Mouse (Mus musculus) neural tube, embryonic 12.5 days (tissue): ENCODE measurements at regions not wholly inside any gene's neighbourhood (a gene's known extent, or its start where the extent isn't known, plus 50 kb on each side); places are given as distances from the start of the nearest gene placed in this dataset.

Experiments
- ATAC-seq: fragments of 200-750 bp; cut with Nextera tagmentation; 2 replicates; pipeline ENCODE4 v1.8.0; 2017; ENCODE audit warnings: low read depth, mild to moderate bottlenecking, moderate TSS enrichment, moderate library complexity; ENCODE audit not compliant: low FRiP score
- H3K27ac ChIP-seq: fragments of 300-500 bp; sonication (generic); 2 replicates; pipeline ENCODE4 v1.5.1; 2016
- H3K27me3 ChIP-seq: fragments of 300-500 bp; sonication (generic); replicated peaks from 2 replicates; pipeline ENCODE4 v1.6.1; 2016; ENCODE audit warnings: mild to moderate bottlenecking
- H3K36me3 ChIP-seq: fragments of 300-500 bp; sonication (generic); 2 replicates; pipeline ENCODE4 v1.6.1; 2016; ENCODE audit warnings: mild to moderate bottlenecking
- H3K4me1 ChIP-seq: fragments of 300-500 bp; sonication (generic); 2 replicates; pipeline ENCODE4 v1.6.1; 2016
- H3K4me2 ChIP-seq: fragments of 300-500 bp; sonication (generic); replicated peaks from 2 replicates; pipeline ENCODE4 v1.6.1; 2016; ENCODE audit warnings: mild to moderate bottlenecking
- H3K4me3 ChIP-seq: fragments of 300-500 bp; sonication (generic); 2 replicates; pipeline ENCODE4 v1.5.1; 2016
- H3K9ac ChIP-seq: fragments of 300-500 bp; sonication (generic); 2 replicates; pipeline ENCODE4 v1.6.1; 2016; ENCODE audit warnings: mild to moderate bottlenecking
- H3K9me3 ChIP-seq: fragments of 300-500 bp; sonication (generic); 2 replicates; pipeline ENCODE4 v1.6.1; 2016; ENCODE audit warnings: mild to moderate bottlenecking
- WGBS: fragments of 180-500 bp; shearing (Covaris S2); methylation state at CpG from one replicate; pipeline ENCODE4 v1.1.7; 2016; 5-methylcytosine and 5-hydroxymethylcytosine counted together

DNA sequence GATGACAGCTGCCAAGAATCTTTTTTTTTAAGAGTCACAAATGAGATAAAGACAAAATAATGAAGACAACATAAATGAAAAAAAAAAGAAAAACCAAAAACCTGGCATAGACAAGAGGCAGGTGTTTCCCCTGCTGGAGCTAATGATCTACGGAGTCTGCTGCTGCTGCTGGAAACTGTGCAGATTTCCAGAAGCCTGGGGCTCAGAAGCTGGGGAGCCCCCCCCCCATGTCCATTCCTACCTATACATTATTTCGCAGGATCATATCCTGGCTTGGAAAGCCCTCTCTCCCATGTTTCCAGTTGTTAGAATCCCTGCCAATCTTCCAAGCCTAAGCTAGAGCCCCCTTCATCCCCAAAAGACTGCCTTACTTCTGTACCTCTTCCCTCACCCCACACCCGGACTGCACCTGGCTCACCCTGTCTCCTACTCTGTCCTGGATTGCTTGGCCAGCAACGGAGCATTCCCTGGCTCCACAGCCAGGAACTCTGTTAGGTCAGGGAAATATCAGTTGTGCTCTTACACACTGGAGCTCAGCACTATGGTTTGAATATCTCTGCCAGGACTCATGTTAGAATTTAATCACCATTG is 218.6 kb upstream of the Six2 start:
- no peak overlapping the region for H3K9ac ChIP-seq
- no peak overlapping the region for H3K4me2 ChIP-seq
- no peaks in the 10 kb centered on the region for H3K36me3 ChIP-seq
- H3K4me3 ChIP-seq, result no peak overlapping the region
- 82% methylated on average over 4 of the region's 4 CpGs for WGBS
- H3K27me3 ChIP-seq, result no peaks in the 10 kb centered on the region
- no peak for ATAC-seq
- no peak overlapping the region for H3K27ac ChIP-seq
- H3K4me1 ChIP-seq, result no peaks in the 10 kb centered on the region
- no peaks in the 10 kb centered on the region for H3K9me3 ChIP-seq

DNA sequence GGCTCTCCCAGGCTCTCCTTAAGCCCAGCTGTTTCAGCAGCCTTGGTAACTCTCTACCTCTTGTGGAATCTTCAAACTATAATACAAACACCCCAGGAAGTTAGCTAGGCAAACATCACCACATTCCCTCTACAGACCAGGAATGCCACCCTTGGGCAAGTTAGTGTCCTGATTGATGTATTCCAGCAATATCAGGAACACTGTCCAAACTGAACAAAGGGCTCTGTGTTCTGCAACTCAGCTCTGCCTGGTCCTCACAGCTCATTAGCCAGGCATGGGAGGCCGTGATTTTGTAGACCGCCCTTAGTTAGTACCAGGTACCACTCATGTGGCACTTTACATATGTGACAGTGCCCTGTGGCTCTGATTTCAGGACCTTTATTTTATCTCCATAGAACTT is 214.5 kb upstream of the Six2 start:
- H3K4me2 ChIP-seq, result no peak overlapping the region
- no peak for ATAC-seq
- no peak overlapping the region for H3K27ac ChIP-seq
- no peaks in the 10 kb centered on the region for H3K9me3 ChIP-seq
- 64% methylated on average over 2 of the region's 2 CpGs for WGBS
- H3K4me3 ChIP-seq, result no peak overlapping the region
- H3K36me3 ChIP-seq, result no peaks in the 10 kb centered on the region
- no peaks in the 10 kb centered on the region for H3K27me3 ChIP-seq
- no peaks in the 10 kb centered on the region for H3K4me1 ChIP-seq
- H3K9ac ChIP-seq, result no peak overlapping the region

DNA sequence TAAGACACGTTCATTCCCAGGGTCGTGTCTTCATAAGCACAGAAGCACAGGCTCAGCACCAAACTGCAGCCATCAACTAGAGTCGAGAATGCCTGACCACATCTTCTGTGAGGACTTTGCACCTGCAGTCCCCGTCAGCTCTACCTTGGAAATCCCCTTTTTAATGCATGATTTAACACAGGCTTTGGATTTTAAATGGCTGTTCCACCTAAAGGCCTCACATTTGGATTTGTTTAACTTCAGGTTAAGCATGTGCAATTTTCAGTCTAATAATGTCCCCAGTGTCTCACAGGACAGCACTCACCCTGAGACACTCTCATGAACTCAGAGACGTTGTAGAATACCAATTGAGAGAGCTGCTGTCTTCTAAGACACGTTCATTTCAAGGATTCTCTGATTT is 211.0 kb upstream of the Six2 start:
- 77% methylated on average over 6 of the region's 6 CpGs for WGBS
- no peak overlapping the region for H3K27ac ChIP-seq
- no peaks in the 10 kb centered on the region for H3K4me1 ChIP-seq
- no peak for ATAC-seq
- no peak overlapping the region for H3K9ac ChIP-seq
- H3K4me3 ChIP-seq, result no peak overlapping the region
- no peaks in the 10 kb centered on the region for H3K36me3 ChIP-seq
- H3K4me2 ChIP-seq, result no peak overlapping the region
- no peaks in the 10 kb centered on the region for H3K27me3 ChIP-seq
- no peaks in the 10 kb centered on the region for H3K9me3 ChIP-seq

DNA sequence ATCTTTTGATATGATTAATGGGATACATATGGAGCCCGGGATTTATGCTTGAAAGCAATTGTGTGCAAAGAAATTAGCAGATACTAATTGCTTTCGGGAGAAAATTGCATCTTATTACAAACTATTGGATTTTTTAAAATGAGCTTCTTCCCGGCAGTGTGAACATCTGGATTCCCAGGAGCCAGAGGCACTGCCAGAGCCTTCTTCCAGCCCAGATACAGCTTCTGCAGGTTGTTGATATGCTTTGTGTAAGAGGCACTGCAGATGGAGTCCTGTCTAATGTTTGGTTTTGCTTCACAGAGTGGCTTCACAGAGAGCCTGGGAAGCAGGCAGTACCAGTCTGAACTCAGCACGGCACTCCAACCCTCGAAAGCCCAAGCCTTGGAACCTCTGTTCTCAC is 207.9 kb upstream of the Six2 start:
- Histone ChIP-seq H3K27me3 (no peaks in the 10 kb centered on the region), H3K9me3 (no peaks in the 10 kb centered on the region), H3K36me3 (no peaks in the 10 kb centered on the region), H3K4me3 (no peak overlapping the region), H3K4me1 (no peaks in the 10 kb centered on the region), H3K9ac (no peak overlapping the region), H3K4me2 (no peak overlapping the region), H3K27ac (no peak overlapping the region)
- 86% methylated on average over 5 of the region's 5 CpGs for WGBS
- no peak for ATAC-seq

DNA sequence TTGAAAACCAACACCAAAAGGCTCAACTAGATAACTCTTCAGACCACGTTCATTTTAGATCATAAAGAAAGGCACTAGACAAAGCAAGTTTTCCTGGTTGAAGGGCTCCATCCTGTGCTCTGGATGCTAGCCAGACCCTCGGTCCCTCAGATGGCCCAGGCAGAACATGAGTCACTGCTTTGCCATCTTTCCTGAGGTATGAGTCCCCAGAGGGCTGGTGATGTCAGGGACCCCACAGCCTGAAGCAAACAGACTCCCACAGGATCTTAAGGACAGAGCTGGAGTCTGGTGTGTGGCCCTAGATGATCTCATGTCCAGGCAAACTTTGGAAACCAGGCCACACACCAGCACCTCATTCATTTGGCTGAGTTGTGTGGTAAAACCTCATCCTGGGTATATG is 203.2 kb upstream of the Six2 start:
- Histone ChIP-seq H3K27me3 (no peaks in the 10 kb centered on the region), H3K36me3 (no peaks in the 10 kb centered on the region), H3K9me3 (no peaks in the 10 kb centered on the region), H3K9ac (no peak overlapping the region), H3K27ac (no peak overlapping the region), H3K4me3 (no peak overlapping the region), H3K4me1 (no peaks in the 10 kb centered on the region), H3K4me2 (no peak overlapping the region)
- 81% methylated on average over 2 of the region's 2 CpGs for WGBS
- ATAC-seq, result no peak

DNA sequence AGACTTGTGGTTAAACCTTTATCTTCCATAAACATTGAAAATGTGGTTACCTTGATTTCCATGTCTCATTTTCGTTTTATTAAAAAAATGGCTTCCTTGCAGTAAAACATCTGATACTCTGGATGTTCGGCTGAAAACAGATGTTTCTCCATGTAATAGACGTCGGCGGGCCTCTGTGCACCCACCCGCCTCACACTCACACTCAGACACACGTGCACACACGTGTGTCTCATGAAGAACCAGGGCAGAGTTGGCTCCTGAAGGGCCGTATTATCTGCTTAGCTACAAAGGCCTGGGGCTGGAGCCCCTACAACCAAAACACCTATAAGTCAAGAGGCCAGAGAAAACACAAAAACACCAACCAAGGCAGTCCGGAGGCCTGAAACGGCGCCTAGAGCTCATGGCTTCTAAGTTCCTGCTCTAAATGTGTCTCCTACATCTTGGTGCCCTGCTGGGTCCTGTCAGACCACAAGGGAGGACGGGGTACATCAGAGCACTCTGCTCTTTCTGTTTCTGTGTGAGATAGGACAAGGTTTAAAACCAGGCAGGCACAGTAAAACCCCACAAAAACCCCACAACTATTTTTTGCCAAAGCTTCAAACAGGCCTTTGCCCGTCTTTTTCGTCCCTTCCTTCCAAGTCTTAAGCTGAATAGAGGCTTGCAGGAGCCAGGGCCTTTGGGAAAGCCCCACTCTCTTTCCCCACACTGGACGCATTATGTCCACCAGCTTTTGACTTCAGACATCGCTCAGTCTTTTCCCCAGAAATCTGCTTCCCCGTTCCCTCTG is 201.9 kb upstream of the Six2 start:
- no peak overlapping the region for H3K4me2 ChIP-seq
- no peak overlapping the region for H3K27ac ChIP-seq
- no peak for ATAC-seq
- H3K4me1 ChIP-seq, result no peaks in the 10 kb centered on the region
- no peak overlapping the region for H3K9ac ChIP-seq
- no peaks in the 10 kb centered on the region for H3K9me3 ChIP-seq
- no peaks in the 10 kb centered on the region for H3K36me3 ChIP-seq
- H3K4me3 ChIP-seq, result no peak overlapping the region
- H3K27me3 ChIP-seq, result no peaks in the 10 kb centered on the region
- 87% methylated on average over 18 of the region's 18 CpGs for WGBS

DNA sequence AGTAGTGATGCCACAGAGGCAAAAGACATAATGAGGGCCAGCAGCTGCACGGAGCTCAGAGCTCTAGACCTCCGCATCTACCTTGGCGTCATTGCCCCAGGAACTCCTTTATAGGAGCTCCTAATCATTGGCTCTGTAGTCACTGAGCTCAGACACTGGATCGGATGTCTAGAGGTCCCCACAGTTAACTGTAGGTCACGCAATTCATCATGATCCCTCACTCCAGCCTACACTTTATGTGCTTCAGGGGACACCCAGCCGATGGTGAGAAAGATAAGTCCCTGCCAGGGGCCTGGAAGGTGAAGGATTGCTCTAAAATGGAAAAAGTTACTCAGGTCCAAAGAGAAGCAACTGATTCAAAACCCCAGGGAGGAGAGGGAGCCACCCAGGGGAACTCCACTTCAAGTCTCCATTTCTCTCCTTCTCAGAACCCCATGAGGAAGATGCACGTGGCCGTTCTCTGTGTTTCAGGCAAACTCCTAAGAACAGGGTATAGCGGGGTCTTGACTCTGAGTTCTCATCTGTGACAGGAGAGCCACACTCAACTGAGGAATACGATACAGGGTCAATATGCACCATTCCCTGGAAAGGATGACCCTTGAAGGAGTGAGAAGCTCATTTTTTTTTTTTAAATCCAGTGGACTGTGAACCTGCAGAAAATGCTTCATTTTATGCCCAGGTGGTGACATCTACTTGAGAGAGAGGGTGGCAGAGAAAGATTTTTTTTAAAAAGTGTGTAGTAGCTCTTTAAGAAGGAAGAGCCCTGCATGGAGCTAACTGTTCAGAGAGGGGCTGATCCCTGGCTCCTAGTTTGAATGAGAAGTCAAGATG is 200.7 kb upstream of the Six2 start:
- Histone ChIP-seq H3K9ac (no peak overlapping the region), H3K9me3 (no peaks in the 10 kb centered on the region), H3K27ac (no peak overlapping the region), H3K4me2 (no peak overlapping the region), H3K27me3 (no peaks in the 10 kb centered on the region), H3K36me3 (no peaks in the 10 kb centered on the region), H3K4me1 (no peaks in the 10 kb centered on the region), H3K4me3 (no peak overlapping the region)
- 85% methylated on average over 10 of the region's 10 CpGs for WGBS
- ATAC-seq, result no peak

DNA sequence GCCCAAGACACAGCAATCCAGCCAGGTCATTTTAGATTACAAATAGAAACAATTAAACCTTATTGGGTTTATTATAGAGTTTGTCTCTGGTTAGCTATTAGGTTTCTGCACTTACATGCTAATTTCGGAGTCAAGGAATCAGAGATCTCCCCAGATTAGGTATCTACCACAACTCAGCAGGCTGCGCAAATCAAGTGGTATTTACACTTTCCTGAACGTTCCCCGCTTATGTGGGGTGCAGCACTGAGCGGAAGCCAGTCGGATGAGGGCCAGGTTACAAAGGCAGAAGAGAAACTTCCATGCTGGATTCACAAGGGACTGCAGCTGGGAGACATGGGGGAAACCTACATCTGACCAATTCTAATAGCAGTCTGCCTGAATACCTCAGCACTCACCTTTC is 198.6 kb upstream of the Six2 start:
- H3K4me3 ChIP-seq, result no peak overlapping the region
- H3K4me1 ChIP-seq, result no peaks in the 10 kb centered on the region
- no peaks in the 10 kb centered on the region for H3K27me3 ChIP-seq
- no peaks in the 10 kb centered on the region for H3K9me3 ChIP-seq
- H3K27ac ChIP-seq, result no peak overlapping the region
- no peak for ATAC-seq
- WGBS, result 92% methylated on average over 6 of the region's 6 CpGs
- no peak overlapping the region for H3K4me2 ChIP-seq
- no peaks in the 10 kb centered on the region for H3K36me3 ChIP-seq
- no peak overlapping the region for H3K9ac ChIP-seq

DNA sequence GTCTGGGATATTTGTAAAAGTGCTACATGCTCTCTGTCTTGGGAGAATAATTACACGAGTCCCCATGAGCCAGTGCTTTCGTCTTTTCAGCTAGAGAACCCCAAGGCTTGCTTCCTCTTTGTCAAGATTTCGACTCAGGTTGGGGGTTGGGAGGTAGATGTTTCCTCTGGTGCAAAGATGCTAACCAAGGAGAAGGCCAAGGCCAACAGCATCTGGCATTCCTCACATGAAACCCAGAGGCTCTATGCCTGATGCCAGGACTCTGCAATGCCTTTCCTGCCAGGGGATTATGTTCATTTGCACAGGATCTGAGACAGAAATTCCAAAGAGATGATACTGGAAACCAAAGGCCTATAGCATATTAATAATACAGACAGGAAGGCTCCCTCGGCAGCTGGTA is 198.2 kb upstream of the Six2 start:
- WGBS, result 74% methylated on average over 4 of the region's 4 CpGs
- Histone ChIP-seq H3K4me2 (no peak overlapping the region), H3K4me1 (no peaks in the 10 kb centered on the region), H3K9me3 (no peaks in the 10 kb centered on the region), H3K4me3 (no peak overlapping the region), H3K27ac (no peak overlapping the region), H3K9ac (no peak overlapping the region), H3K27me3 (no peaks in the 10 kb centered on the region), H3K36me3 (no peaks in the 10 kb centered on the region)
- ATAC-seq, result no peak

DNA sequence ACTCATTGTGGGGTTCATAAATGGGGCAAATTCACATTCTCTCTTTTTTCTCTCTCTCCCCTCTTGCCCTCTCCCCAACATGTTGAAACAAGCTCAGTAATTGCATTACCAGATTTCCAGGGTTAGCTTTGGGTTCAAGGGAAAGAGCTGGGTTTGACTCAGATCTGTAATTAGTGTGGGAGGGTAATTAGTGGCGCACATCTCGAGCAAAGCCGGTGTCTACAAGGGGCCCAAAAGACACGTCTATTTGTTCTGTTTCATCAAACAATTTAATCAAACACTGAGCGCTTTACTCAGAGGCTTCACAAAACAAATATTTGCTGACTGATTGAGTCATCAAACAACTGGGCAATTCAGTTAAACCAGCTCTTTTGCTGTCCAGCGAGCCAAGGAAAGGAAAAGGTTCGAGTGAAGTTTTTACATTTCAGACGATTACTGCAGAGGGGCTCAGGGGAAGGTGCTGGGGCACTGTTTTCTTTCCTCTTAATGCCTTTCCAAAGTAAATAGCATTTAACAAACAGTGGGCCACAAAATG is 193.6 kb upstream of the Six2 start:
- 57% methylated on average over 8 of the region's 8 CpGs for WGBS
- ATAC-seq, result no peak
- no peak overlapping the region for H3K9ac ChIP-seq

DNA sequence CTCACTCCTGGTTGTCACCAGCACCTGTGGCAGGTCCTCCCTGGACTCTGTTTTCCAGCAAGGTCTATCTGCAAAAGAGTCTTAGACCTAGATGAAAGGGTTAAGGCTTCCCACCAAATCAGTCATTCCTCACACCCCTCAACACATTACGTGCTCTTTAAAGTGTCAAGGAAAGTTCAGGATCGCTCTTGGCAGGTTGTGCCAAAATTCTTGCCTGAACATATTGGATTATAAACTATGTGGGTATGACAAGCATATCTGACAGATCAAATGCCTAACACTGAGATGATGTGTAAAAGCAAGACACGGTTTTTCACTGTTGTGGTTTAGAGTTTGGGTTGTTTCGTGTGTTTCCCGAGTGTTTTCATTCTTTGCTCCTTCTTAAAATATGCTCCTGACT is 193.0 kb upstream of the Six2 start:
- WGBS, result 81% methylated on average over 5 of the region's 5 CpGs
- Histone ChIP-seq H3K4me1 (peaks cover 4% of the 10 kb centered on the region; the same call in 1 of the 2 replicates), H3K27ac (no peak overlapping the region), H3K27me3 (no peaks in the 10 kb centered on the region), H3K36me3 (no peaks in the 10 kb centered on the region), H3K4me3 (no peak overlapping the region), H3K4me2 (no peak overlapping the region), H3K9ac (no peak overlapping the region), H3K9me3 (no peaks in the 10 kb centered on the region)
- ATAC-seq, result no peak

More for the DNA sequence above, 193.6 kb upstream of the Six2 start:
- Histone ChIP-seq H3K36me3 (no peaks in the 10 kb centered on the region), H3K4me2 (no peak overlapping the region), H3K9me3 (no peaks in the 10 kb centered on the region), H3K4me3 (no peak overlapping the region), H3K27ac (no peak overlapping the region), H3K4me1 (peaks cover 3% of the 10 kb centered on the region; the same call in 1 of the 2 replicates), H3K27me3 (no peaks in the 10 kb centered on the region)

DNA sequence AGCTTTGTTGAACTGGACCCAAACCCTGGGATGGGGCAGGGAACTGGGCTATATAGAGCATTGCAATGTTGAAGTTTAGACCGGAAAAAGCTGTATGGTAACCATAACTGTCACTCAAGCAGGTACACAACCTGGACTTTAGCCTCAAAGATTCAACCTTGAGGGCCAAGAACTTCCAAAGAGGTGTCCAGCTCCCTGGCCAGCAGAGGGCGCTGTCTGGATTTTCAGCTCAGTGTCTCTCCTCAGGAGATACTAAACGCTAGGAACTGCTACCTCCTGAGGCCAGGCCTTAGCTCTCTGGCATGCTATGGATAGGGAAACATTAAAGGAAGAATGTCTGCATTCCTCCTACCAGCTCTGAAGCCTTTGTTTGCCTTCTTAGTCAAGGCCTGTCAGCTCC is 189.4 kb upstream of the Six2 start:
- no peak for ATAC-seq
- Histone ChIP-seq H3K36me3 (no peaks in the 10 kb centered on the region), H3K9me3 (no peaks in the 10 kb centered on the region), H3K4me2 (no peak overlapping the region), H3K27ac (no peak overlapping the region), H3K9ac (no peak overlapping the region), H3K4me1 (peaks cover 10% of the 10 kb centered on the region; the same call in 1 of the 2 replicates), H3K4me3 (no peak overlapping the region), H3K27me3 (no peaks in the 10 kb centered on the region; the same call in 1 of the 2 replicates)
- 43% methylated on average over 3 of the region's 3 CpGs for WGBS
